Mouse (Mus musculus): ENCODE measurements around the gene AI182371.

The AI182371 gene

GRCm38 (mm10) chr2:35044956-35045355 is 56.4 kb downstream of the AI182371 start:
- TF ChIP-seq GATA4 (IDR thresholded peaks at IDR 0.05; ENCODE audit: insufficient replicate concordance, low read length): no peak

DNA sequence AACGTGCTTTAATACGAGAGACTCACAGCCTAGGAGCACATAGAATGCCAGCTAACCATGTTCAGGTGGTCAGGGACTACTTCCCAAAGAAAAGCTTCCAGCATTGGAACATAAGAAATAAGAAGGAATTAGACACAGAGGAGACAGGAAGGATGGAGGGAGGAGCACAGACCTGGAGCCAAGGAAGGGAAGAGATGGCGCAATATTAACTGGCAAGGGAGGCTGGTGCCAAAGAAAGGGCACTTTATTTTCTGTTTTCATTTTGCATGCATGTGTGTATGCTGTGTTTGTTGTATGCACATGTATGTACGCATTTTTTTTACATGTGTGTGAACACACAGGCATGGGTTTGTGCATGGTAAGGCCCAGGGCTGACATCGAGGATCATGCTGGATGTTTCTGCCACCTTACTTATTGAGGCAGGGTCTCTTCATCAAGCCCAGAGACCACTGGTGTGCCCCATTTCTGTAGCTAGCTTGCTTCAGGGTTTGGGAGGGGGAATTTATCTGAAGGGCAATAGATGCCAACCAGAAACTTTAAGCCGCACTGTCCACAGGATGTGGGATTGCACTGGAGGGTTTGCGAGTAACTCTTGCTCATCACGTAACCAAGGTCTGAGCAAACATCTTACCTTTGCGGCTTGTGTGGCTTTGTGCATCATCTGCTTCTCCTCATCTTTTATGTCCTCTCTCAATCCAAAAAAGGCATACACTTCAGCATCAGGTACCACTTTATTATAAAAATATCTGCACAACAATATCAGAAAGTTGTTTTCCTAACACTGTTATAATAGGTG is 62.6 kb downstream of the AI182371 start:
- no peak for TF ChIP-seq GATA4 (IDR thresholded peaks at IDR 0.05; ENCODE audit: insufficient replicate concordance, low read length)
